Mouse (Mus musculus): ENCODE measurements around the gene Jak2.

DNA sequence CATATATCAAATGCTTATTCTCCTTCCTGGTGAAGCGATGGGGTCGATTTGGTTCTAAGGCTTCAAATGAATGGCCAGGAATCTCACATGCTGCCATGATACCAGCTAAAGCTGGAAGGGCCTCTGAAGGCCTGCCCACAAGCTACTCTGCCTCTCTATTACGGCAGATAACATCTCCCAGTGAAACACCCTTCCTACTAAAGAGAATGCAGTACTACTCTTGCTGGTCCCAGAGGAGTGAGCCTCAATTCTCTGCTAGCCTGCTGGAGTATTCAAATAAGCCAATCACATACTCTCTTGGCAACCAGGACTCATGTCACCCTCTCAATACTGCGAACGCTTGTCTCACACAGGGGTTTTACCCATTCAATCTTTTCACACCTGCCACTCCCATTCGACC lies 90.7 kb downstream of the Jak2 start:
- no peak for TF ChIP-seq ZMIZ1 (IDR thresholded peaks at IDR 0.05; ENCODE audit: low read depth, low read length)
- TF ChIP-seq MEF2A (IDR thresholded peaks at IDR 0.05; ENCODE audit: extremely low read depth, insufficient replicate concordance, low read depth, low read length, poor library complexity, severe bottlenecking), result no peak

Data from MEL (cell line).